Mouse (Mus musculus) hindbrain, embryonic 15.5 days (tissue): ENCODE data around the gene AC129217.1. TPM values are rescaled to one million over a fixed set of nuclear protein-coding genes. Genes with fewer than 3 reads are reported as not detected.
"Not testable (repeated sequence)": the region's sequence is repeated elsewhere in the genome, so short reads cannot be mapped to it uniquely, and the experiment has no call there.

Experiments used
- ATAC-seq: fragments of 200-750 bp; cut with Nextera tagmentation; 2 replicates; pipeline ENCODE4 v1.8.0; 2017; ENCODE audit warnings: low read depth, moderate number of reproducible peaks, moderate TSS enrichment; ENCODE audit not compliant: low FRiP score
- H3K27ac ChIP-seq: fragments of 300-500 bp; sonication (generic); replicated peaks from 2 replicates; pipeline ENCODE4 v1.5.1; 2015; ENCODE audit warnings: mild to moderate bottlenecking, inconsistent platforms
- H3K27me3 ChIP-seq: fragments of 300-500 bp; sonication (generic); 2 replicates; pipeline ENCODE4 v1.6.1; 2015; ENCODE audit warnings: control low read depth, inconsistent platforms
- H3K36me3 ChIP-seq: fragments of 300-500 bp; sonication (generic); 2 replicates; pipeline ENCODE4 v1.6.1; 2015; ENCODE audit warnings: control low read depth, inconsistent platforms
- H3K4me1 ChIP-seq: fragments of 300-500 bp; sonication (generic); replicated peaks from 2 replicates; pipeline ENCODE4 v1.6.1; 2015; ENCODE audit warnings: control low read depth, inconsistent platforms
- H3K4me2 ChIP-seq: fragments of 300-500 bp; sonication (generic); 2 replicates; pipeline ENCODE4 v1.6.1; 2015; ENCODE audit warnings: moderate library complexity, mild to moderate bottlenecking, inconsistent platforms
- H3K4me3 ChIP-seq: fragments of 300-500 bp; sonication (generic); 2 replicates; pipeline ENCODE4 v1.5.1; 2015; ENCODE audit warnings: mild to moderate bottlenecking, inconsistent platforms
- H3K9ac ChIP-seq: fragments of 300-500 bp; sonication (generic); 2 replicates; pipeline ENCODE4 v1.6.1; 2015; ENCODE audit warnings: inconsistent platforms
- H3K9me3 ChIP-seq: fragments of 300-500 bp; sonication (generic); 2 replicates; pipeline ENCODE4 v1.6.1; 2016; ENCODE audit warnings: control low read depth, inconsistent platforms
- WGBS: fragments of 180-500 bp; shearing (Covaris S2); methylation state at CpG from one replicate; pipeline ENCODE4 v1.1.7; 2015; 5-methylcytosine and 5-hydroxymethylcytosine counted together
- polyA plus RNA-seq: library from polyadenylated mRNA; unstranded; fragments of >200 nt; fragmentation: Nextera tagmentation; extraction: Ambion mirVana; gene quantifications from 2 replicates; pipeline ENCODE4 v1.2.1, GENCODE M21; 2015

Gene AC129217.1
- polyA plus RNA-seq, 1 experiment from 2014 or later: not detected

- Histone ChIP-seq H3K36me3 (peaks cover 70% of the 10 kb centered on the region), H3K27ac (no peak overlapping the region), H3K9me3 (no peaks in the 10 kb centered on the region), H3K27me3 (no peaks in the 10 kb centered on the region), H3K4me2 (no peak overlapping the region), H3K9ac (no peak overlapping the region), H3K4me1 (peaks cover 10% of the 10 kb centered on the region), H3K4me3 (no peak overlapping the region)
- WGBS: 90% methylated on average over 4 of the region's 4 CpGs
- no peak for ATAC-seq
These were observed 3.4 kb downstream of the AC129217.1 start for GRCm38 (mm10) chr19:8832971-8833370.

- H3K36me3 ChIP-seq: peaks cover 39% of the 10 kb centered on the region
- H3K9ac ChIP-seq, H3K9me3 ChIP-seq, ATAC-seq, H3K27me3 ChIP-seq: not testable (repeated sequence)
- peak overlapping the region; percentile 78; the same call in 1 of the 2 replicates for H3K4me2 ChIP-seq
- peaks cover 30% of the 10 kb centered on the region for H3K4me1 ChIP-seq
- WGBS: 97% methylated on average over 10 of the region's 10 CpGs
- peak overlapping the region; percentile 79; the same call in 1 of the 2 replicates for H3K4me3 ChIP-seq
- peak overlapping the region; percentile 97; the same call in 1 of the 2 replicates for H3K27ac ChIP-seq
These were observed 6.8 kb downstream of the AC129217.1 start for GRCm38 (mm10) chr19:8836327-8836726.

- peak within 1 kb of the TSS; percentile 92 for H3K9ac ChIP-seq
- under 1% methylated on average over 38 of the region's 38 CpGs for WGBS
- peak; percentile 71 for ATAC-seq
- H3K27ac ChIP-seq: peak within 1 kb of the TSS; percentile 97
- peak within 1 kb of the TSS; percentile 78 for H3K4me2 ChIP-seq
- H3K27me3 ChIP-seq: no peaks in the 10 kb centered on the region
- H3K4me1 ChIP-seq: peaks cover 37% of the 10 kb centered on the region
- H3K4me3 ChIP-seq: peak within 1 kb of the TSS; percentile 79
- H3K36me3 ChIP-seq: peaks cover 35% of the 10 kb centered on the region
- H3K9me3 ChIP-seq: no peaks in the 10 kb centered on the region
These were observed 7.7 kb downstream of the AC129217.1 start, which contains the start of gene Bscl2 for GRCm38 (mm10) chr19:8837251-8837791. TSS of gene Bscl2 (plus strand) at chr19:8837467.

GRCm38 (mm10) chr19:8838041-8838730, 8.6 kb downstream of the AC129217.1 start:
- peak overlapping the region; percentile 97 for H3K27ac ChIP-seq
- H3K27me3 ChIP-seq: no peaks in the 10 kb centered on the region
- WGBS: 10% methylated on average over 15 of the region's 15 CpGs
- H3K9ac ChIP-seq: peak overlapping the region; percentile 92
- peaks cover 38% of the 10 kb centered on the region for H3K4me1 ChIP-seq
- peak overlapping the region; percentile 78 for H3K4me2 ChIP-seq
- H3K36me3 ChIP-seq: peaks cover 32% of the 10 kb centered on the region
- H3K4me3 ChIP-seq: peak overlapping the region; percentile 79
- H3K9me3 ChIP-seq: no peaks in the 10 kb centered on the region
- ATAC-seq: no peak

GRCm38 (mm10) chr19:8839103-8839907, 9.7 kb downstream of the AC129217.1 start, which contains the start of gene Gng3:
TSS of gene Gng3 (minus strand) at chr19:8839194.
- peaks cover 22% of the 10 kb centered on the region for H3K36me3 ChIP-seq
- peak within 1 kb of the TSS; percentile 79 for H3K4me3 ChIP-seq
- peak within 1 kb of the TSS; percentile 97 for H3K27ac ChIP-seq
- no peaks in the 10 kb centered on the region for H3K27me3 ChIP-seq
- 27% methylated on average over 11 of the region's 11 CpGs for WGBS
- H3K4me2 ChIP-seq: peak within 1 kb of the TSS; percentile 78
- no peaks in the 10 kb centered on the region for H3K9me3 ChIP-seq
- H3K4me1 ChIP-seq: peaks cover 38% of the 10 kb centered on the region
- ATAC-seq: peak; percentile 93
- H3K9ac ChIP-seq: peak within 1 kb of the TSS; percentile 92

GRCm38 (mm10) chr19:8839908-8840791, 10.6 kb downstream of the AC129217.1 start:
- ATAC-seq: peak; percentile 7; the same call in 1 of the 2 replicates
- Histone ChIP-seq H3K36me3 (peaks cover 19% of the 10 kb centered on the region), H3K27ac (peak overlapping the region; percentile 97), H3K9ac (peak overlapping the region; percentile 92), H3K27me3 (no peaks in the 10 kb centered on the region), H3K9me3 (no peaks in the 10 kb centered on the region), H3K4me2 (peak overlapping the region; percentile 78), H3K4me1 (peaks cover 38% of the 10 kb centered on the region), H3K4me3 (peak overlapping the region; percentile 79)
- WGBS: 11% methylated on average over 29 of the region's 29 CpGs

- H3K4me3 ChIP-seq: peak overlapping the region; percentile 79
- H3K27me3 ChIP-seq: no peaks in the 10 kb centered on the region
- ATAC-seq: no peak
- H3K9me3 ChIP-seq: no peaks in the 10 kb centered on the region
- WGBS: 80% methylated on average over 7 of the region's 7 CpGs
- peaks cover 20% of the 10 kb centered on the region for H3K36me3 ChIP-seq
- H3K27ac ChIP-seq: peak overlapping the region; percentile 97
- peak overlapping the region; percentile 92 for H3K9ac ChIP-seq
- H3K4me1 ChIP-seq: peaks cover 38% of the 10 kb centered on the region
- H3K4me2 ChIP-seq: peak overlapping the region; percentile 78
These were observed 11.4 kb downstream of the AC129217.1 start for GRCm38 (mm10) chr19:8841012-8841411.

GRCm38 (mm10) chr19:8842961-8843360, 13.4 kb downstream of the AC129217.1 start:
- no peak overlapping the region for H3K9ac ChIP-seq
- no peak overlapping the region for H3K27ac ChIP-seq
- H3K4me3 ChIP-seq: no peak overlapping the region
- no peak overlapping the region for H3K4me2 ChIP-seq
- no peak for ATAC-seq
- peaks cover 38% of the 10 kb centered on the region for H3K36me3 ChIP-seq
- WGBS: 91% methylated on average over 6 of the region's 6 CpGs
- no peaks in the 10 kb centered on the region for H3K9me3 ChIP-seq
- H3K27me3 ChIP-seq: no peaks in the 10 kb centered on the region
- peaks cover 28% of the 10 kb centered on the region for H3K4me1 ChIP-seq

- ATAC-seq: no peak
- peaks cover 45% of the 10 kb centered on the region for H3K36me3 ChIP-seq
- H3K4me2 ChIP-seq: no peak overlapping the region
- H3K9me3 ChIP-seq: no peaks in the 10 kb centered on the region
- no peak overlapping the region for H3K9ac ChIP-seq
- H3K4me3 ChIP-seq: no peak overlapping the region
- H3K27me3 ChIP-seq: no peaks in the 10 kb centered on the region
- H3K27ac ChIP-seq: no peak overlapping the region
- peaks cover 23% of the 10 kb centered on the region for H3K4me1 ChIP-seq
- 56% methylated on average over 5 of the region's 5 CpGs for WGBS
These were observed 15.0 kb downstream of the AC129217.1 start for GRCm38 (mm10) chr19:8844371-8845129.

GRCm38 (mm10) chr19:8848356-8848755, 18.8 kb downstream of the AC129217.1 start:
- Histone ChIP-seq H3K36me3 (peaks cover 32% of the 10 kb centered on the region), H3K27ac (no peak overlapping the region), H3K9ac (no peak overlapping the region), H3K27me3 (no peaks in the 10 kb centered on the region), H3K4me1 (no peaks in the 10 kb centered on the region), H3K9me3 (no peaks in the 10 kb centered on the region), H3K4me3 (no peak overlapping the region), H3K4me2 (no peak overlapping the region)
- no peak for ATAC-seq
- 91% methylated on average over 5 of the region's 5 CpGs for WGBS
